Mouse (Mus musculus): ENCODE measurements around the gene Dgcr8. TPM values are rescaled to one million over a fixed set of nuclear protein-coding genes. Genes with fewer than 3 reads are reported as not detected.

The Dgcr8 gene
- polyA plus RNA-seq, 1 experiment, result 22.3 TPM

DNA sequence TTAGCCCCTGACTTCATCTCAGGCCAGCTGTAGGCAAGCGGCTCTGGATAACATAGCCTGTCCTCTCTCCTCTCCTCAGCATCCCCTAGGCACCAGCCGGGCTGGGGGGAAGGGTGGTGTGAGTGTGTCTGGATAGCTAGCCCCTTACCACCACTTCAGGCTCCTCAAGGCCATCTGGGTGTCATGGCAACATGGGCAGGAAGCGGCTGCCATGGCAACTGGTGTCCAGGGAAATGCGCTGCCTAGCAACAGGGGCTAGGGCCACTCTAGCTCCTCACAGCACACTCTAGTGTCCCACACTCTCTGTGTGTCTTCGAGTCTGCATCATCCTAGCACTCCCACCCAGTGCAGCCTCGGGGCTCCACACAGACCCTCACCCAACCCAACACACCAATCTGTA lies 75.4 kb downstream of the Dgcr8 start:
- H3K4me3 ChIP-seq (replicated peaks; ENCODE audit: extremely low read depth, low read depth, low read length), result no peak overlapping the region
- H3K4me1 ChIP-seq (ENCODE audit: control insufficient read depth, insufficient read depth, low read length), result no peaks in the 10 kb centered on the region
- WGBS, result 53% methylated on average over 6 of the region's 6 CpGs
- no peak for TF ChIP-seq POLR2A (IDR thresholded peaks at IDR 0.05; ENCODE audit: borderline replicate concordance, extremely low read depth, low read depth, low read length)
- no peak for TF ChIP-seq CTCF (IDR thresholded peaks at IDR 0.05; ENCODE audit: insufficient read depth, low read length)
- no peak for DNase-seq

- TF ChIP-seq CTCF (IDR thresholded peaks at IDR 0.05; ENCODE audit: insufficient read depth, low read length) (peak; percentile 97), POLR2A (IDR thresholded peaks at IDR 0.05; ENCODE audit: borderline replicate concordance, extremely low read depth, low read depth, low read length) (no peak)
- 45% methylated on average over 10 of the region's 10 CpGs for WGBS
- H3K4me1 ChIP-seq (ENCODE audit: control insufficient read depth, insufficient read depth, low read length), result no peaks in the 10 kb centered on the region
- no peak overlapping the region for H3K4me3 ChIP-seq (replicated peaks; ENCODE audit: extremely low read depth, low read depth, low read length)
- peak; percentile 82 for DNase-seq
These were observed 77.5 kb downstream of the Dgcr8 start for GRCm38 (mm10) chr16:18211417-18212171.

DNA sequence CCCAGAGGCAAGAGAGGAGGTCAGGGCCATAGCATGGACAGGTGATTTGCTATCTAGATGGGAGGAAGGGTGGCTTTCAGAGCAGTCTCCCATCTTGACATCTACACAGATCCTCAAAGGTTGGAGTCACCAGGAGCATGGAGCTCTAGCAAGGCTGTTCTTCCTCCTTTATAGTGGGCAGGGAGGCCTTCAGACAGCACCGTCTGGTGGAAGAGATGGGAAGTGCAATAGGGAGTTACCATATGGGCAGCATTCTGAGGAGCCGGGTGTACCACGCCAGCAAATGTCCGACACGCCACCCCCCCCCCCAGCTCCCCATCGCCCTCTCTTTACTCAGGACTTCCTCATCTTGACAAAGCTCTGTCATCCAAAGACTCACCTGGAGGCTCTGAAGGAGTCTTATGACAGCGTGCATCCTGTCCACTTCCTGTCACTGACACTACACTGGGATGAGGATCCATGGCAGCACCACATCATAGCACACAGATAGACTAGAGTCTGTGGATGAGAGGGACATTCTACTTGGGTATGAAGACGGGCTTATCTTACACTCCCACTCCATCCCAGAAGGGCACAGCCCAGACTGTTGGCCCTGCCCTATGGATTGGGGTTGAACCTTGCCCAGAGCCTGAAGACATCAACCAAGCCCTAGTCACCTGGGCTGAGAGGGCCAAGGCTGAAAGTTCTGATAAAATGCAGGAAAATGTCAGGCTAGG lies 78.2 kb downstream of the Dgcr8 start:
- 15% methylated on average over 8 of the region's 8 CpGs for WGBS
- DNase-seq, result peak; percentile 55
- Histone ChIP-seq H3K4me1 (ENCODE audit: control insufficient read depth, insufficient read depth, low read length) (no peaks in the 10 kb centered on the region), H3K4me3 (replicated peaks; ENCODE audit: extremely low read depth, low read depth, low read length) (no peak overlapping the region)
- peak; percentile 82 for TF ChIP-seq CTCF (IDR thresholded peaks at IDR 0.05; ENCODE audit: insufficient read depth, low read length)
- no peak for TF ChIP-seq POLR2A (IDR thresholded peaks at IDR 0.05; ENCODE audit: borderline replicate concordance, extremely low read depth, low read depth, low read length)

Other genes starting within 250 kb of the Dgcr8 start
- gene Dgcr6, start 236.4 kb downstream of the Dgcr8 start, polyA plus RNA-seq (2012; rRNA removed), result 54.6 and 59.2 TPM in 2 replicates
- gene Prodh, start 199.0 kb downstream of the Dgcr8 start, polyA plus RNA-seq (2012; rRNA removed), result 49.3 and 56.7 TPM in 2 replicates
- 1.1 and 1.4 TPM in 2 replicates for gene Rtn4r, start 161.6 kb downstream of the Dgcr8 start, polyA plus RNA-seq (2012; rRNA removed)
- not detected in 2 replicates for gene Ccdc188, start 71.4 kb downstream of the Dgcr8 start, polyA plus RNA-seq (2012; rRNA removed)
- gene Zdhhc8, start 54.1 kb downstream of the Dgcr8 start, polyA plus RNA-seq (2012; rRNA removed), result 98.7 and 124 TPM in 2 replicates
- gene Trmt2a, start 40.6 kb downstream of the Dgcr8 start, polyA plus RNA-seq (2012; rRNA removed), result 41.9 and 55.2 TPM in 2 replicates
- gene Ranbp1, start 40.5 kb downstream of the Dgcr8 start, polyA plus RNA-seq (2012; rRNA removed), result 31.5 and 34.8 TPM in 2 replicates
- 0.34 TPM in 1 of 2 replicates, not detected in the other for gene Gm49776, start 30.9 kb downstream of the Dgcr8 start, polyA plus RNA-seq (2012; rRNA removed)
- gene Tango2, start 58.9 kb upstream of the Dgcr8 start, polyA plus RNA-seq (2012; rRNA removed), result 35.1 and 36.1 TPM in 2 replicates
- gene Arvcf, start 58.9 kb upstream of the Dgcr8 start, polyA plus RNA-seq (2012; rRNA removed), result 49.9 and 53.7 TPM in 2 replicates
- 11.7 and 19.4 TPM in 2 replicates for gene Txnrd2, start 137.1 kb upstream of the Dgcr8 start, polyA plus RNA-seq (2012; rRNA removed)
- 159 and 171 TPM in 2 replicates for gene Comt, start 137.6 kb upstream of the Dgcr8 start, polyA plus RNA-seq (2012; rRNA removed)
- gene Gnb1l, start 209.5 kb upstream of the Dgcr8 start, polyA plus RNA-seq (2012; rRNA removed), result 9.4 and 11.3 TPM in 2 replicates
- 5.9 and 6.5 TPM in 2 replicates for gene Rtl10, start 209.7 kb upstream of the Dgcr8 start, polyA plus RNA-seq (2012; rRNA removed)

Measured in lung, adult 2 months (tissue).